Mouse (Mus musculus) hindbrain, postnatal 0 days (tissue): ENCODE measurements at regions not wholly inside any gene's neighbourhood (a gene's known extent, or its start where the extent isn't known, plus 50 kb on each side); places are given as distances from the start of the nearest gene placed in this dataset.
A peak's percentile ranks its signal among the peaks of the same experiment; 100 is the strongest.
"Not testable (repeated sequence)": the region's sequence is repeated elsewhere in the genome, so short reads cannot be mapped to it uniquely, and the experiment has no call there.

Experiments used
- ATAC-seq: fragments of 200-750 bp; cut with Nextera tagmentation; 2 replicates; pipeline ENCODE4 v1.8.0; 2017; ENCODE audit warnings: mild to moderate bottlenecking, moderate TSS enrichment, moderate library complexity
- DNase-seq: peaks from one replicate; pipeline ENCODE4 v3.0.0-alpha.2; 2015; ENCODE audit warnings: low spot score
- H3K27ac ChIP-seq: fragments of 300-500 bp; sonication (generic); 2 replicates; pipeline ENCODE4 v1.5.1; 2014; ENCODE audit warnings: mild to moderate bottlenecking
- H3K27me3 ChIP-seq: fragments of 300-500 bp; sonication (generic); 2 replicates; pipeline ENCODE4 v1.6.1; 2014; ENCODE audit warnings: low read length, mixed read lengths; ENCODE audit not compliant: insufficient read depth
- H3K36me3 ChIP-seq: fragments of 300-500 bp; sonication (generic); 2 replicates; pipeline ENCODE4 v1.6.1; 2014; ENCODE audit warnings: low read length, mixed read lengths; ENCODE audit not compliant: insufficient read depth
- H3K4me1 ChIP-seq: fragments of 300-500 bp; sonication (generic); 2 replicates; pipeline ENCODE4 v1.6.1; 2014; ENCODE audit warnings: antibody characterized with exemption, low read length, mixed read lengths; ENCODE audit not compliant: insufficient read depth
- H3K4me2 ChIP-seq: fragments of 300-500 bp; sonication (generic); 2 replicates; pipeline ENCODE4 v1.6.1; 2014; ENCODE audit warnings: low read depth, mild to moderate bottlenecking, low read length, moderate library complexity, mixed read lengths
- H3K4me3 ChIP-seq: fragments of 300-500 bp; sonication (generic); 2 replicates; pipeline ENCODE4 v1.5.1; 2014; ENCODE audit warnings: low read length
- H3K9ac ChIP-seq: fragments of 300-500 bp; sonication (generic); replicated peaks from 2 replicates; pipeline ENCODE4 v1.6.1; 2014; ENCODE audit warnings: mild to moderate bottlenecking, low read length, moderate library complexity, mixed read lengths
- H3K9me3 ChIP-seq: fragments of 300-500 bp; sonication (generic); 2 replicates; pipeline ENCODE4 v1.6.1; 2016; ENCODE audit warnings: low read length, mixed read lengths
- CTCF ChIP-seq: IDR thresholded peaks from 2 replicates; pipeline ENCODE4 v1.5.1; 2016; ENCODE audit warnings: antibody characterized with exemption, control low read depth, low read depth
- WGBS: fragments of 180-500 bp; shearing (Covaris S2); extraction: QIAGEN DNeasy Blood & Tissue Kit; methylation state at CpG from one replicate; pipeline ENCODE4 v1.1.7; 2014; 5-methylcytosine and 5-hydroxymethylcytosine counted together

DNA sequence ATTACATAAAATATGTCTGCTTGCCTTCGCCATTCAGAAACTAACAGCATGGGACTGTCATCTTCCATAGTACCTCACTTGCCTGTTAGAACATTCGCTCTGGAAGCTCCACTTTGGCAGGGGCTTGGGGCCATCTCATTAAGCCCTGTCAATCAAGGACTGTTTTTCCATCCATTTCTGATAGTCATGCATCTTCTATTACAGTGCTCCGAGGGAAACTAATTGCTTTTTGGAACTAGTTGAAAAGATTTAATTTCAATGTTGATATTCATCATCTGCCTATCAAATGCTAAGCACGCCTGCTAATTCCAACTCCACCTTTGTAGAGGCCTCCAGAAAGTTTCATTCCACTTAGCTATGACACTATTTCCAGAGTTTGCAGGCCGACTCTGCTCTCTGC, 232.7 kb downstream of the Diras2 start:
- DNase-seq (no peak), ATAC-seq (no peak)
- Histone ChIP-seq H3K9ac (no peak overlapping the region), H3K4me2 (no peak overlapping the region), H3K36me3 (no peaks in the 10 kb centered on the region), H3K9me3 (no peaks in the 10 kb centered on the region), H3K27ac (no peak overlapping the region), H3K4me1 (no peaks in the 10 kb centered on the region), H3K4me3 (no peak overlapping the region), H3K27me3 (no peaks in the 10 kb centered on the region)
- WGBS, result 50% methylated on average over 5 of the region's 5 CpGs
- TF ChIP-seq CTCF, result no peak

DNA sequence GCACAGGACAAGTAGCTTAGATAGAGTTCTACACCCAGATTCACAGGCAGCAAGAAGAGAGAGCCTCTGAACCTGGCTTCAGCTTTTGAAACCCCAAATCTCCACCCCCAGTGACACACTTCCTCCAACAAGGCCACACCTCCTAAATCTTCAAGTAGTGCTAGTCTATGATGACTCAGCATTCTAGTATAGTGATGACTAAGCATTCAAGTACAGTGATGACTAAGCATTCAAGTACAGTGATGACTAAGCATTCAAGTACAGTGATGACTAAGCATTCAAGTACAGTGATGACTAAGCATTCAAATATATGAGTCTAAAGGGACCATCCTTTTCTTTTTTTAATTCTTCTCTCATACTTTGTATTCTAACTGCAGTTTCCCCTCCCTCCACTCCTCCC, 225.8 kb downstream of the Diras2 start:
- not testable (repeated sequence) for H3K36me3 ChIP-seq, H3K27ac ChIP-seq, H3K27me3 ChIP-seq, H3K9ac ChIP-seq, H3K9me3 ChIP-seq, H3K4me3 ChIP-seq, H3K4me2 ChIP-seq, ATAC-seq, DNase-seq, H3K4me1 ChIP-seq

DNA sequence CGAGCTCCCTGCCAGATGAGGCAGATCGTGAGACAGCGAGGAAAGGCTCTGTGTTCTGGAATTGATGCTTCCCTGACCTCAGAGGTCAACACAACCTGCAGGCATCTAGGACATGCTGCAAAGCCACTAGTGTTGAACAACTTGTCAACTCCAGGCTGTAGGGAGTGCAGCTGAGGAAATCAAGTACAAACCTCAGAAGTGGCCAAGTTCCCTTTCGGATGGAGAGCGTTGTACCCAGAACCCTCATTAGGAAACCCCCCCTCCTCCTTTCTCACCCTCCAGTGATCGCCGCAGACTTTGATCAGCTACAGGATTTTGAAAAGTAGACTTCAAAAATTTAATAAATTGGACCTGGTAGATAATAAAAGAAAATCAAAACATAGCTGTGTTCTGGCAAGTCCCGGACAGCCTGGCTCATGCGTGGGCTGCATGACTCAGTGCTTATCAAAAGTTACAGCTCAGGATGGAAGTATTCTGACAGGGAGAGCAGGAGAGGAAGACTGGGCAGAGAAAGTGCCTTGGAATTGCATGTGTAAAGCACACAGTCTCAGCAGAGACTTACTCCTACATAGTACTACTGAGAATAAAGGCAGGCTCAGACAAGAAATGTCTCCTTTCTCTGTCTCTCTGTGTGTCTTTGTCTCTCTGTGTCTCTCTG, 224.2 kb downstream of the Diras2 start:
- Histone ChIP-seq H3K27me3 (no peaks in the 10 kb centered on the region), H3K4me3 (no peak overlapping the region), H3K36me3 (no peaks in the 10 kb centered on the region), H3K9ac (no peak overlapping the region), H3K4me1 (no peaks in the 10 kb centered on the region; the same call in 1 of the 2 replicates), H3K9me3 (no peaks in the 10 kb centered on the region), H3K27ac (no peak overlapping the region), H3K4me2 (no peak overlapping the region)
- ATAC-seq (no peak), DNase-seq (no peak)
- TF ChIP-seq CTCF, result no peak
- WGBS, result 78% methylated on average over 9 of the region's 9 CpGs

DNA sequence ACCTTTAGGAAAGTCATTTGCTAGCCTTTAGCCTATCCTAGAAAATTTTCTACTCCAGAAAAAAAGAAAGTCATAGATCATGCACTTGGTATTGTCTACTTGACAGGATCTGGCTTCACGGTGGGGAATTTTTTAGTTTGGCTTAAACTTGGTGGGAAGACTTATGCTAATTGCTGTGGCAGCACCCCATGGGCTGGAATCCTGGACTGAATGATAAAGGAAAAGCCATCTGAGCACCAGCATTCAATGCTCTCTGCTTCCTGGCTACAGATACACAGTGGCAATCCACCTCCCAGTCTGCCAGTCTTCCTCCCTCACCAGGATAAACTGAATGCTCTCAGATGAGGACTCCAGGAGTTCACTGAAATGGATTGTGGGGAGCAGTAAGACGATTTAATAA, 220.1 kb downstream of the Diras2 start:
- no peak for TF ChIP-seq CTCF
- no peak overlapping the region for H3K27ac ChIP-seq
- no peak for ATAC-seq
- H3K9ac ChIP-seq, result no peak overlapping the region
- no peaks in the 10 kb centered on the region for H3K36me3 ChIP-seq
- H3K9me3 ChIP-seq, result no peaks in the 10 kb centered on the region
- H3K4me3 ChIP-seq, result no peak overlapping the region
- no peaks in the 10 kb centered on the region; the same call in 1 of the 2 replicates for H3K4me1 ChIP-seq
- 9% methylated on average over 2 of the region's 2 CpGs for WGBS
- no peak for DNase-seq
- H3K4me2 ChIP-seq, result no peak overlapping the region
- no peaks in the 10 kb centered on the region for H3K27me3 ChIP-seq

DNA sequence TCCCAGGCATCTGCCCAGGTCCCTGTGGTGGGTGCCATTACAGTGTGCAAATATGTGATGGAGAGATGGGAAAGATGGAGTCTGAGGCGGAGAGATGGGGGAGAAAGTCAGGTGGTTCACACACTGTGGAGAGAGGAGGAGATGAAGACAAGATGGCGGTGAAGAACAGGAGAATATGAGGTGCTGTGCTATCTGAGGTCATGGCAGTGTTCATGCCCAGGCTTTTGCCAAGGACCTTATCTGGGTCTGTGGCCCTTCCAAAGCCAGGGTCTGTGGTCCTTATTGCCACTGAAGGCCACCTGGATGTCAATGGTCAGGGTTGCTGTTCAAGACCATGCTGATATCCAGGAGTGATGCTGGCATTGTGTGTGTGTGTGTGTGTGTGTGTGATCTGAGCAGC, 212.8 kb downstream of the Diras2 start:
- no peaks in the 10 kb centered on the region for H3K4me1 ChIP-seq
- H3K4me2 ChIP-seq, result no peak overlapping the region
- DNase-seq (no peak), ATAC-seq (no peak)
- TF ChIP-seq CTCF, result no peak
- no peaks in the 10 kb centered on the region for H3K36me3 ChIP-seq
- no peak overlapping the region for H3K27ac ChIP-seq
- H3K27me3 ChIP-seq, result no peaks in the 10 kb centered on the region
- H3K4me3 ChIP-seq, result no peak overlapping the region
- no peak overlapping the region for H3K9ac ChIP-seq
- 90% methylated on average over 2 of the region's 2 CpGs for WGBS
- H3K9me3 ChIP-seq, result no peaks in the 10 kb centered on the region

DNA sequence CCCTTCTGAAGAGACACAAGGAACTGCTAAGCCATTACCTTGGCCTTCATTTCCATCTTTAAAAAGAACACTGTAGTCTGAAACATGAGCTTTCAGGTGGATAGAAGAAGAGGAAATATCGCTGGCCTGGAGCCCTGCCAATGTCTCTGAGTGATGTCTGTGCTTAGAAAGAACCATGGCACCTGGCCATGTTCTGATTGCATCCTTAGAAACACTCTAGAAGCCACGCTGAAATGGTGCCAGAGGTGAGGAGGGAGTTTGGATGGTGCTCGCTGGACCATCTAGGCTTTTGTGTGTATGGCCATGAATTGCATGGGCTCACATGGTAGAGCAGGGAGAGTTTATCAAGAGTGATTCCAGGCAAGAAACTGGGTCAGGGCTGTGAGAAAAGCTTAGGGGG, 207.4 kb downstream of the Diras2 start:
- WGBS, result 42% methylated on average over 3 of the region's 3 CpGs
- Histone ChIP-seq H3K27me3 (no peaks in the 10 kb centered on the region), H3K36me3 (no peaks in the 10 kb centered on the region), H3K4me3 (no peak overlapping the region), H3K4me2 (no peak overlapping the region), H3K9ac (no peak overlapping the region), H3K4me1 (peaks cover 3% of the 10 kb centered on the region; the same call in 1 of the 2 replicates), H3K27ac (no peak overlapping the region), H3K9me3 (no peaks in the 10 kb centered on the region)
- DNase-seq, result peak; percentile 68
- no peak for TF ChIP-seq CTCF
- no peak for ATAC-seq

DNA sequence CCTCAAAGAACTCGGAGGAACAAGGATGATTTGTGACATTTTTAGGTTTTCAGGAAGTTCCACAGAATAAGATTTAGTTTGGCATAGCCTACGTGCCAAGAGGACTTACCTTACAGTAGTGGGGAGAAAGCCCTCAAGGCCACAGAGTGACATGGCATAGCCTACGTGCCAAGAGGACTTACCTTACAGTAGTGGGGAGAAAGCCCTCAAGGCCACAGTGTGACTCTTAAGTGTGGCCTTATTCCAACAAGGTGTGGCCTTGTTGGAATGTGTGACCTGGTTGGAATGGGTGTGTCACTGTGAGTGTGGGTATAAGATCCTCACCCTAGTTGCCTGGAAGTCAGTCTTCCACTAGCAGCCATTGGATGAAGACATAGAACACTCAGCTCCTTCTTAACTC, 206.7 kb downstream of the Diras2 start:
- H3K4me1 ChIP-seq, H3K36me3 ChIP-seq, H3K4me2 ChIP-seq, H3K9ac ChIP-seq, H3K27ac ChIP-seq, H3K9me3 ChIP-seq, H3K4me3 ChIP-seq, ATAC-seq, DNase-seq, H3K27me3 ChIP-seq: not testable (repeated sequence)
- WGBS, result 93% methylated on average over 3 of the region's 3 CpGs

DNA sequence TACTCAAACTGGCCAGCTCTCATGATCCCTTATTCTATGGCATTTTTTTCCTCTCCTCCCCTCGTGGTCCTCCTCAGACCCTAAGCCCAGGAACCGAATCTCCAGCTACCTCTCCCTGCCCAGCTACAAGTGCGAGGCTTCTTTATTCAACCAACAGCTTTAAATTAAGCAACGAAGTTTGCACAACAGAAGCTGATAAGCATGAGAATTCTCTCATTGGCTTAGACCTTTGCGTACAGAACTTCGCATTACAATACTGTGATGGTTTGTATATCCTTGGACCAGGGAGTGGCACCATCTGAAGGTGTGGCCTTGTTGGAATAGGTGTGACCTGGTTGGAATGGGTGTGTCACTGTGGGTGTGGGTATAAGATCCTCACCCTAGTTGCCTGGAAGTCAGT, 205.4 kb downstream of the Diras2 start:
- not testable (repeated sequence) for H3K27me3 ChIP-seq, H3K4me2 ChIP-seq, H3K4me1 ChIP-seq, H3K4me3 ChIP-seq, H3K27ac ChIP-seq, DNase-seq, H3K9ac ChIP-seq, H3K36me3 ChIP-seq, ATAC-seq, H3K9me3 ChIP-seq
- WGBS, result 89% methylated on average over 6 of the region's 6 CpGs
